Mouse (Mus musculus): ENCODE measurements around the gene Adgra1.

Adgra1 gene

DNA sequence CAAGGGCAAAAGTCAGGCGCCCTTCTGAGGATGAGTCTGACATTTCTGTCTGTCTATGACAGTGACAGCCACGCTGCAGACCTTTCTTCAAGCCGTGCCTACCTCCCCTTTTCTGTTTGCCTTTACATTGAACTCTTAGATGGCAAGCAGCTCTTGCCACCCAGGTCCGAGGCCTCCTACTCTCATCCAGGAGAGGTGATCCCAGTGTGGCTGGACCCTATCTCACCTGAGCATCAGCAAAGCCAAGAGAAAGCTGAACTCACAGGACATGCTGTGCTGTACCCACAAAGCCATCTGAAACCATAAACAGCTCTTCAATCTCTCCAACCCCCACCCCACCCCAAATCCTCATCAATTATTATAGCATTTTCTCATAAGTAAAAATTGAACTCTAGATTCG is 16.7 kb downstream of the Adgra1 start:
- DNase-seq, result no peak

DNA sequence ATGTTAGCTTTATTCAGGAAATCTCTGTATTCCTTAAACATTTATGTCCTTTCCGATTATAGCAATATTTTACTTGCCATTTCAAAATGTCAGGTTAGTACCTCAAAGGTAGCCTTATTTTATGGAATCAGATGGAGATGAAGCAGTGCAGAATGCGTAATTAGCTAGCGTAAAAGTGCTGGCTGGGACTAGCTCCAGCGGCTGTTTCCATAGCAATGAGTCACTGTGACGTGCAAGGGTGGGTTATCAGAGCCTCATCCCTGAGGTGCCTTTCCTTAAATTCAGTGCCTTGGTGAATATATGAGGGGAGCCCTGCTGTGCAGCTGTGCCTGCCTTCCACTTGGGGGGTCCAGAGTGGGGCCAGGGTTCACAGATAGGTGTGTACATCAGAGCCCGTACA is 17.1 kb downstream of the Adgra1 start:
- peak; percentile 63 for DNase-seq

DNA sequence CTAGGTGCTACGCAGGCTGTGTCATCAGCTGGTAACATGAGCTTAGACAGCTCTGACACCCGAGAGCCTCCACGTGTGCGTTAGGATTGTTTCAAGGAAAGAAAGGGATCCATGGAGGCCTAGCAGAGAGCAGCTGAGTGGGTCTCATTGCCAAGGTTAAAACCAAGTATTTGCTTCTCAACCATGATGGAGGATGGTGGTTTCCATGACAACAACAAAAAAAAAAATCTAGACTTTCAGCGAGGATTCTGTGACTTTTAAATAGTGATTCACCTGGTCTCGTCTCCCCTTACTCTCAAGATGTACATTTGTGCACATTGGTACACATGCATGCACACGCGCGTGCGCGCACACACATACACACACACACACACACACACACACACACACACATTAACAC is 21.3 kb downstream of the Adgra1 start:
- DNase-seq, result no peak

DNA sequence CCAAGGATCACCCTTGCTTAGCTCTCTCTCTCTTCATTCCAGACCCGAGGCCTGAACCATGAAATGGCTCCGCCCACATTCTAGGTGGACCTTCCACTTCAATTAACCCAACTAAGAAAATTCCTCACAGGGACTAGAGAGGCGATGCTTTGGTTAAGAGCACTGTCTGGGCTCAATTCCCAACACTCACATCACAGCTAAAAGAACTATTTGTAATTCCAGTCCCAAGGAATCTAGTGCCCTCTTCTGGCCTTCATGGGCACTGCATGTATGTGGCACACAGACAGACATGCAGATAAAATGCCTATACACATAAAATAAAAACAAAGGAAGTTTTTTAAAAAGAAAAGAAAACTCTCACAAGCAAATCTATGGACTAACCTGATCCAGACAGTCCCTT is 27.4 kb downstream of the Adgra1 start:
- peak; percentile 68 for DNase-seq

GRCm38 (mm10) chr7:139863076-139863475 is 29.1 kb downstream of the Adgra1 start:
- DNase-seq, result no peak

DNA sequence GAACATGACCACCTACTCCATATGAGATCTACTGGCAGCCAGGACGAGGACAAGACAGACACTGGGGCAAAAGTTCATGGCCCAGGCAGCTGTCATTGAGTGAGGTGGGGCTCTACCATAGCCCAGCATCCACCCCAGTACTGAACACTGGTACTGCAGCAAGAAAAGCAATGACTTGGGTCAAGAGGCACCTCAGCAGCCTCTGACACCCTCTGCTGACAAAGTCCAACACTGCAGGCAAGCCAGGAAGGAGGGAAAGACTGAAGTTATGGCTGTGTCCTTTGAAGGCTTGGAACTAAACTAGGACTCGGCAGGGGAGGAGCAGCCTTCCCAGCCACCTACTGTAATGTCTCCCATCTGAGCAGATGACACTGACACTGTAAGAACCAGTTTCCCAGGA is 30.3 kb downstream of the Adgra1 start:
- no peak for DNase-seq

DNA sequence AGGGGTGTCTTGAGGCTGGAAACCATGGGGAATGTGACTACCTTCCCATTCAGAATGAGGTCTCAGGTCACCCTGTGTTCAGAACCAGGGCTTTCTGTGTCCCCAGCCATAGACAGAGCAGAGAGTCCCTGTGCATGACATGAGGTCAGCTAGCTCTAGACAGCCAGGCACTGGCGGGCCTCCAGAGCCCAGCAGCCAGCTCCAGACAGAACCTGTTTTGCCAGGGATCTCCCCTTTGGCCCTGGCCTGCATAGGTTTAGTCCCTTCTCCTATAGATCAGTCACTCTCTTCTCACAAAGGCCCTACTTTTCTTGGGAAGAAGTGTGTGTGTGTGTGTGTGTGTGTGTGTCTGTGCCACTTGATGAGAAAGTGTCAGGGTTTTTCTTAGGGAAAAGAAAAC is 30.9 kb downstream of the Adgra1 start:
- no peak for DNase-seq

DNA sequence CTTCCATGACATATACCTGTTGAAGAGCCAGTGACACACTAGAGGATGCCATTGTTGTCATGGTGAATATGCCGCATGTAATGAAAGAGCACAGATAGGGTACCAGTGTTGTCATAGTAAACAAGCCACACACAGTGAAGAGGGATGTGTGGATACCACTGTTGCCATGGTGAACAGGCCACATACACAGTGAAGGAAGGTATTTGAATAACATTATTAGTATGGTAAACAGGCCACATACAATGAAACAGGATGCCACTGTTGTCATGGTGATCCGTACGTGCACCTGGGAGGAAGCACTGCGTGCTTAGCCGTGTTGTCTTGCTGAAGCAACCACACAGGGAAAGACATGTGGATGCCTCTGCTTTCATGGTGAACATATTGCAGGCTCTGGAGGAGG is 37.0 kb downstream of the Adgra1 start:
- DNase-seq, result no peak

- DNase-seq, result peak; percentile 59
Observed at GRCm38 (mm10) chr7:139877167-139877792, 43.3 kb downstream of the Adgra1 start.

DNA sequence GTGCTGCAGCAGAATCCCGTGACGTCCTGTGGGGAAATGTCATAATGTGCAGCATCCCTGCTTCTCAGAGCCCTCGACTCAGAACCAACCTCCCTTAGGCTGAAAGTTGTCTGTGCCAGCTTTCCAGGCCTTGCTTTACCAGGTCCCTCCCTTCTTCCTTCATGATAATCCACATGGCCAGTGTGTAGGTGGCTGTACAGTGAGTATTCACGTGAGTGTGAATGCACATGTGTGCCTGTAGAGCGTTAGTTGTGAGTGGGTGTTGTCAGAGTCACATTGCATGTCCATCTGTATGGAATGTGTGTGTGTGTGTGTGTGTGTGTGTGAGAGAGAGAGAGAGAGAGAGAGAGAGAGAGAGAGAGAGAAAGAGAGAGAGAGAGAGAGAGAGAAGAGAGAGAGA is 44.1 kb downstream of the Adgra1 start:
- no peak for DNase-seq

DNA sequence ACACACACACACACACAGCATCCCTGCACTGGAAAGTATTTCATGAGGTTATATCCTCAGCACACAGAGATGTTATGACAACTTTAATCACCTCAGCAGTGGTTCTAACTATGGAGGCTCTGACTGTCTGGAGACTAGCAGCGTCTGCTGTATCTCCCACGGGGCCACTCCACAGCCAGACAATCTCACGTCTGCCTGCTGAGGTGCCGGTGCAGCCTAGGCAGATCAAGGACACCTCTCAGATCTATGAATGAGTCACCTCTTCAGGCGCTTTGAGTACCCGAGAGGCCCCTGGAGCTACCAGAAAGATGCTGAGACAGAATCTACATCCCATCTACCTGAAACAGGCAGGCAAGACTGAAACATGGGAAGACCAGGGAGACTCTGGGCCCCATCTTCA is 44.6 kb downstream of the Adgra1 start:
- no peak for DNase-seq

DNA sequence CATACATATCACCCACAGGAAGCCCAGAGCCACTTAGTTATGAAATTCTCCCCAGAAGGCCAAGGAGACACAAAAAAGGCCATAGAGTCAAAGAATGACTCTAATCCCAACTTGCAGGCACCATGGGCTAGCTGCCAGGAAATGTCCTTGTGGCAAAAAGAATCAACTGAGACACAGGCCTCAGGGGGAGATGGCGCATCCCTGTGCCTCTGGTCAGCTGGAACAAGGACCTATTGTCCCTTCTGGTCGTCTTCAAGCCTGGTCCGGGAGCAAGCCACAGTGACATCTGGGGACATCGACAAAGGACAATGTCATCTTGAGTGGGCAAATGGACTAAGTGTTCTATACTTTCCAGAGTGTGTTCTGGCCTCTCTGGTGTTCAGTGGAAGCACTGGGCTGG is 49.6 kb downstream of the Adgra1 start:
- DNase-seq, result no peak

- no peak for DNase-seq
Observed at GRCm38 (mm10) chr7:139891779-139892178, 57.8 kb downstream of the Adgra1 start.

GRCm38 (mm10) chr7:139894655-139895557 is 60.9 kb downstream of the Adgra1 start, which contains the start of gene Kndc1:
Gene Kndc1, plus strand, starts transcription at chr7:139894696.
- peak; percentile 79 for DNase-seq

DNA sequence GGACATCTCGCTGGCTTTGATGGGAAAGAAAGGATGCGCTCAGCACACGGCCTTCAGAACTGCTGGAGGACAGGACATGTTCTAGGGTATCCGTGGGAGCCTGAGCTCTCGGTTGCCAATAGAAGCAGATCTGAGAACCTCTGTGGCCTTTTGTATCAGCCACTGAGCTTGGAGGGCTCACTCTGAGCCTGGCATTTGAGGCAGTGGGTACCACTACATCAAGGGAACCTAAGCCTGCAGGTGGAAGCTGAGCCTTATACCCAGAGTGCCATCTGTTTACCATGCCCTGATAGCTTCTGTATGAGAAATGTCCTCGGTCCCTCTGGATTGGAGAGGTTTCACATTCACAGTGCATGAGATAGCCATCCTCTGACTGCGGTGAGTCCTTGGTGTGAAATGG is 62.3 kb downstream of the Adgra1 start:
- no peak for DNase-seq

DNA sequence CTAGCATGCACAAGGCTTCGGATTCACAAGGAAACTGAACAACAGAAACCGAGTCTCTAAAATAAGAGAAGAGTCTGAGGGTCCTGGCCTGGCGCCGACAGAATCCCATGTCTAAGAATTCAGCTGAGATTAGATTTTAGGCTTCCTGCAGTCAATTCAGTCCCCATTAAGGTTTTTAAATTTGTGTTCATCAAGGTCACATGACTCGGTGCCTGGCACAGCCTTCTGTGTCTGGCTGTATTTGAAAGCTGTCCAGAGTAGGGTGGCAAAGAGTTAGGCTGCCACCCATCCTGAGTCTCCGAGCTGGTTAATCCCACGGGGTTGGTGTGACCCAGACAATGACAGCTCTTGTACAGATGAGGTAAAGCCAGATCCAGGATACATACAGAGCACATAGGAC is 62.8 kb downstream of the Adgra1 start:
- no peak for DNase-seq

DNA sequence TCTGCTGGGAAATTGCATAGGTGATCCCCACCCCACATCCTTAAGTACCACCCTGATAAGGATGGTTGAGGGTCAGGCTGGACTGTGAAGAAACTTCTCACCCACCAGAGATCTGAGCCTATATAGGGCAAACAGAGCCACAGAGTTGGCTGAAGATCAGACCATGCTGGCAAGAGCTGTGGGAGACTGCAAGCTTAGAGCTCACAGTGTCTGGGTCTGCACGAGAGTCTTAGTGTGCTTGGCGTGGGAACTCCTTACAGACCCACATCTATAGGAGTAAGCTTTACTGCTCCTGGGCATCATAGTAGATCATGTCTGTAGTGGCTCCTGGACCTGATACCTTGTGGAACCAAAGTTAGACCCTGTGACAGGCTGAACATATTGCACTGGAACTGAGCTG is 64.6 kb downstream of the Adgra1 start:
- no peak for DNase-seq

DNA sequence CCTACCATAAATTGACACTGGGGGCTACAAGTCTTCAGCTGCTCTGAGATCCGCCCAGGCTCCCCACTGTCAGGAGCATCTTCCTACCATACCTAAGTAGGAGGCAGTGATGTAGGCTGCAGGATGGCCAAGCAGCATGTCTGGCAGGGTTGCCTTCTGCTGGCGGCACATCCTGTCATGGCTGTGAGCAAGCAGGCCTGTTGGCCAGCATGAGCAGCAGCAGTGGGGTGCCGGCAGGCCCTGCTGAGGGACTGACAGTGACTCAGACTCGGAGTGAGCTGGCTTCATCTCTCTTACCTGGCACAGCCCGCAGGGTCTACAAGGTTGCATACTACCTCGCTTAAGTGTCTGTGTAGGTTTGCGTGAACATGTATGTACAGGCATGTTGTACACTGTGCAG is 65.5 kb downstream of the Adgra1 start:
- peak; percentile 67 for DNase-seq

DNA sequence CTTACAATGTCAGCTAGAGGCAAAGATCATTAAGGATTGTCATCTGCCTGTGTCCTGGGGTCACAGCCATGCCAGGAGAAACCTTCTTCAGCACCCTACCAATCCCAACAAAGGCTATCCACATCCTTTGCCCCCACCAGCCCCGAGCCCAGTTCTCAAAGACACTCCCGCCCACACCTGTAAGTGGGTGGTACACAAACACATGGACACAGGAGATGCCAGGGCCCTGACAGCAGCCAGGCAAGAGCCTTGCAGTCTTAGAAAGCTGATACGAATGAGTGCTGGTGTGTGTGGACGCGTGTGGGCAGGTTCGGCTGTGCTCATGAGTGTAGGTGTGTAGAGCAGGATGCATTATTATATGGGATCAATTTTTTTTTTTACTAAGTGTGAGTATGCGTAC is 66.5 kb downstream of the Adgra1 start:
- no peak for DNase-seq

DNA sequence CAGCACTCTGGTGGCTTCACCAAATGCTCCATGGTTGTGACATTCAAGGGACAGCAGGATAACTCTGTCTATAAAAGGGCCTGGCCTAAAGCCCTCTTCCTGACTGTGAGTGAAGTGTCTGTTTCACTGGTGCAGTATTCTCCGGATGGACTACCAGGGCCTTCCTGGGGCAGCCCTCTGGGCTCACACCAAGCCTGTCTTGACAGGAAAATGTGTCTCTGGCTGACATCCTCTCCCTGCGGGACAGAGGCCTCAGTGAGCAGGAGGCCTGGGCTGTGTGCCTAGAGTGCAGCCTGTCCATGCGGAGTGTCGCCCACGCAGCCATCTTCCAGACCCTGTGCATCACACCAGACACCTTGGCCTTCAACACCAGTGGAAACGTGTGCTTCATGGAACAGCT is 66.9 kb downstream of the Adgra1 start:
- no peak for DNase-seq

DNA sequence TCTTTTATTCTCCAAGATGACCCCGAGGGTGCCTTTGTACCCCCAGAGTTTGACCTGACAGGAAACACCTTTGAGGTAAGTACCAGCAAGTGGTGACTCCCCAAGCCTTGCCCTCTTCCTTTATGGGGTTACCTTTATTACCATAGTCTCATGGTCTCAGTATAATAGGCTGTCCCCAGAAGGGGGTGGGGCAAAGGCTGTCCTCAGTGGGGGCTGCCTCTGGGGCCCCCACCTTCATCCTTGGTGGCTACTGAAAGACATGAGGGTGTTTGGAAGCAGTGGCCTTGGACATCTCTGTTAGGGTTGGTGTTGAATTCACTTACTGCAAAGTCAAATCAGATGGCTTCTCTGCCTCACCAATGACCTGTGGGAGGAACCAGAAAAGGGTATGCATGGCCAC is 68.0 kb downstream of the Adgra1 start:
- DNase-seq, result no peak

DNA sequence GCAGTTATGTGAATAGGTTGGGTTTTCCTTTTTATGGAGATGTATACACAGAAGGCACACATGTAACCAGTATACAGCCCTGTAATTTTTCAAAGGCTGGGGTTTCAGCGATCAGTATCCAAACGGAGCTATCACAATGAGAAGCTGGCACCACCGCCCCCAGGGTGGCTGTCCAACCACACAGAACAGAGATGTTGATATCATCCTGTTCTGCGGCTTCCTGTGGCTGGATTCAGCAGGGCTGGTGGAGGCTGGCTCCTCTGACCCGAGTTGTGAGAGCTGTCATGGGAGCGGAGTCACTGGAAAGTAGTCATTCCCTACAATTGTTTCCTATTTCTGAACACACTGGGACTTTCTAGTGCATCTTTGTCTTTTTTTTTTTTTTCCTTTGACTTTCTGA is 71.3 kb downstream of the Adgra1 start:
- DNase-seq, result no peak

DNA sequence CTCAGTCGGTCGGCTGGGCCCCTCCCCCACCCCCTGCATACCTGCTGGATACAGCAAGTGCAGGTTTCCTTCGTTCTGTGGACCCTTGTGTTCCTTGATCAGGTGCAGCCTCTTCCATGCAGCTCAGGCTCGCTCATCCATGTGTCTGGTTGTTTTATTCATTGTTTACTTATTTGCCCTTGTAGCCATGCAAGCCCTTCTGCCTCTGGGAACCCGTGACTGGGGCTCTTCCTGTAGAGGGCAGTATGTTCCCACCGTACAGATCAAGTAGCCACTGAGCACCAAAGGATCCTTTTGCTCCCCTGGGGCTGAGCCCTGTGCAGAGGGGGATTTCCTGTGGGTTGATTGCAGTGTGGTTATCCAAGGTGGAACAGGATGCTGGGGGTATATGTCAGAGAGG is 71.7 kb downstream of the Adgra1 start:
- DNase-seq, result no peak

DNA sequence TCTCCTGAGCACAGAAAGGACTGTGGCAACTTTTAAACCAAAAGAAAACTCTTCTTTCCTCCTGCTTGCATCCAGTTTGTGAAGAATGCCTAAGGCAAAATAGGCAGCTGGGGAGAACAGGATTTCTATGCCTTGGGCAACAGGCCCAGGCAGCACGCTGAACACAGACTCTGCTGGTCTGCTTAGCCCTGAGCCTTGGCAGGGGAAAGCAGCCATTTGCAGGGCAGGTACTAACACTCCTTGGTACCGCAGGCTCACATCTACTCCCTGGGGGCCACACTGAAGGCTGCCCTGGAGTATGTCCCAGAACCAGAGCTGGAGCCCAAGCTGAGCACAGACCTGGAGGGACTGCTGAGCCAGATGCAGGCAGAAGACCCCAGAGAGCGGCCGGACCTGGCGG is 74.2 kb downstream of the Adgra1 start:
- DNase-seq, result peak; percentile 38

- no peak for DNase-seq
Observed at GRCm38 (mm10) chr7:139909469-139909868, 75.5 kb downstream of the Adgra1 start.

Data from right cerebral cortex, postnatal 25 days (tissue).